9 mouse cellular contexts compared by ENCODE assay signal in the genomic region with DNA sequence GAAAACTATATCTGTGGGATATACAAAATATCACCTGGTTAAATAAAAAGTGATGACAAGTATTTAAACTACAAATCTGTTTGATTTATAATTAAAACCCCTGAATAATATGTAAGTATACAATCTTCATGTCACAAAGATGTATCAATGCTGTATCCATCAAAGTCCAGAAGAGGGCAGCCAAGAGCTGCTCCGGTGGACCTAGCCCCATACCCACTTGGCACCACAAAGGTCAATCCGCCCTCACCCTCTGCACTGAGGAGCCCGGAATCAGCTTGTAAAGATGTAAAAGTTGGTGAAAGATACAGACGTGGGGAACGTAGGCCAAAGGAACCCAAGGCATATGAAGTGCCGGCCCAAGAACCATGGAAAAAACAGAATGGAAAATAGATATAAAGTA.
A peak's percentile ranks its signal among the peaks of the same experiment; 100 is the strongest.
DNase-seq lines count a peak whose midpoint lies in the region; ATAC-seq and TF ChIP-seq lines count a peak whose summit lies in the region.
"Had no signal": no experiment of that assay in that cellular context is flagged by ENCODE, and none has a peak within 500 bp of the region (broad histone marks: within the 10 kb centered on the region; RNA-seq: fewer than 3 reads in every experiment).

No protein-coding gene starts in this region.

- H3K9me3 ChIP-seq in forebrain, embryonic 12.5 days, result no peaks in the 10 kb centered on the region
- H3K9me3 ChIP-seq in limb, embryonic 10.5 days (replicated peaks), result no peaks in the 10 kb centered on the region
- no peaks in the 10 kb centered on the region for H3K9me3 ChIP-seq in midbrain, postnatal 0 days (ENCODE audit: low read length)
- H3K9me3 ChIP-seq: embryonic facial prominence, embryonic 15.5 days had no signal

- ATAC-seq in forebrain, embryonic 12.5 days (ENCODE audit: low FRiP score), result peak; percentile 81
- peak; percentile 72 for ATAC-seq in inflammation-experienced regulatory T-cells, adult 6 months
- ATAC-seq in midbrain, postnatal 0 days (ENCODE audit: low FRiP score), result peak; percentile 65; the same call in 1 of the 2 replicates

- H3K27ac ChIP-seq in forebrain, embryonic 12.5 days, result no peak overlapping the region
- H3K27ac ChIP-seq in limb, embryonic 10.5 days, result no peak overlapping the region
- H3K27ac ChIP-seq in midbrain, postnatal 0 days (ENCODE audit: low read depth, low read length), result no peak overlapping the region
- H3K27ac ChIP-seq: embryonic facial prominence, embryonic 15.5 days had no signal

- no peaks in the 10 kb centered on the region for H3K36me3 ChIP-seq in forebrain, embryonic 12.5 days (replicated peaks)
- no peaks in the 10 kb centered on the region for H3K36me3 ChIP-seq in limb, embryonic 10.5 days
- H3K36me3 ChIP-seq in midbrain, postnatal 0 days (ENCODE audit: insufficient read depth, low read length), result no peaks in the 10 kb centered on the region
- H3K36me3 ChIP-seq: embryonic facial prominence, embryonic 15.5 days had no signal

- H3K4me1 ChIP-seq in forebrain, embryonic 12.5 days, result no peaks in the 10 kb centered on the region
- no peaks in the 10 kb centered on the region for H3K4me1 ChIP-seq in limb, embryonic 10.5 days
- no peaks in the 10 kb centered on the region for H3K4me1 ChIP-seq in midbrain, postnatal 0 days (ENCODE audit: insufficient read depth, low read length)

- peak; percentile 37 for DNase-seq in right cerebral cortex, adult 18-20 months
- DNase-seq in right cerebral cortex, postnatal 36 days (ENCODE audit: low spot score in 2 of 2), result no peak
- DNase-seq in brain, adult 2 months (ENCODE audit: low read depth, low spot score), result peak; percentile 67
- DNase-seq in limb, embryonic 10.5 days (ENCODE audit: low spot score), result peak; percentile 70
- DNase-seq in midbrain, postnatal 0 days (ENCODE audit: low spot score), result peak; percentile 75
- peak; percentile 61 for DNase-seq in testis, postnatal 10 days (ENCODE audit: low spot score)

- no peak overlapping the region for H3K9ac ChIP-seq in forebrain, embryonic 12.5 days
- no peak overlapping the region for H3K9ac ChIP-seq in midbrain, postnatal 0 days (replicated peaks; ENCODE audit: low read length, poor library complexity, severe bottlenecking)
- H3K9ac ChIP-seq: embryonic facial prominence, embryonic 15.5 days had no signal

- H3K27me3 ChIP-seq in forebrain, embryonic 12.5 days, result no peaks in the 10 kb centered on the region
- no peaks in the 10 kb centered on the region for H3K27me3 ChIP-seq in limb, embryonic 10.5 days (ENCODE audit: low read depth, poor library complexity, severe bottlenecking)
- no peaks in the 10 kb centered on the region for H3K27me3 ChIP-seq in midbrain, postnatal 0 days (ENCODE audit: insufficient read depth, low read length)
- H3K27me3 ChIP-seq: embryonic facial prominence, embryonic 15.5 days had no signal

- peak; percentile 86 for TF ChIP-seq CTCF in midbrain, postnatal 0 days (IDR thresholded peaks at IDR 0.05)

- H3K4me3 ChIP-seq in forebrain, embryonic 12.5 days (replicated peaks), result no peak overlapping the region
- H3K4me3 ChIP-seq in limb, embryonic 10.5 days, result no peak overlapping the region
- H3K4me3 ChIP-seq in midbrain, postnatal 0 days (ENCODE audit: low read depth, low read length), result no peak overlapping the region
- H3K4me3 ChIP-seq: embryonic facial prominence, embryonic 15.5 days had no signal

- H3K4me2 ChIP-seq in forebrain, embryonic 12.5 days, result no peak overlapping the region
- H3K4me2 ChIP-seq in midbrain, postnatal 0 days (ENCODE audit: low read depth, low read length, poor library complexity, severe bottlenecking), result no peak overlapping the region
- H3K4me2 ChIP-seq: embryonic facial prominence, embryonic 15.5 days had no signal

- WGBS in forebrain, embryonic 12.5 days, result 17% methylated on average over 6 of the region's 6 CpGs
- 21% methylated on average over 6 of the region's 6 CpGs for WGBS in limb, embryonic 10.5 days
- 14% methylated on average over 6 of the region's 6 CpGs for WGBS in midbrain, postnatal 0 days

Comparison
In these comparisons a context has a peak if more than half of its experiments do, and no peak if none do; other contexts are left out.
1. DNase-seq: peak in right cerebral cortex, adult 18-20 months (single experiment), brain, adult 2 months (single experiment), limb, embryonic 10.5 days (single experiment), midbrain, postnatal 0 days (single experiment) and testis, postnatal 10 days (single experiment); none in right cerebral cortex, postnatal 36 days (0 of 2).
2. Peak in every context shown above with its lines, with median percentiles within 50 percentile points of each other: ATAC-seq.